Mouse (Mus musculus) limb, embryonic 15.5 days (tissue): ENCODE measurements around the gene Vamp2. TPM values are rescaled to one million over a fixed set of nuclear protein-coding genes. Genes with fewer than 3 reads are reported as not detected.

ENCODE experiments used
- ATAC-seq: fragments of 200-750 bp; cut with Nextera tagmentation; 2 replicates; pipeline ENCODE4 v1.8.0; 2017; ENCODE audit warnings: low read depth, moderate TSS enrichment; ENCODE audit not compliant: insufficient number of reproducible peaks, low FRiP score, low TSS enrichment
- H3K27ac ChIP-seq: fragments of 300-500 bp; sonication (generic); 2 replicates; pipeline ENCODE4 v1.5.1; 2015; ENCODE audit warnings: moderate library complexity, mild to moderate bottlenecking, inconsistent platforms
- H3K27me3 ChIP-seq: fragments of 300-500 bp; sonication (generic); 2 replicates; pipeline ENCODE4 v1.6.1; 2015; ENCODE audit warnings: inconsistent platforms
- H3K36me3 ChIP-seq: fragments of 300-500 bp; sonication (generic); 2 replicates; pipeline ENCODE4 v1.6.1; 2015; ENCODE audit warnings: inconsistent platforms
- H3K4me1 ChIP-seq: fragments of 300-500 bp; sonication (generic); 2 replicates; pipeline ENCODE4 v1.6.1; 2015; ENCODE audit warnings: inconsistent platforms
- H3K4me2 ChIP-seq: fragments of 300-500 bp; sonication (generic); 2 replicates; pipeline ENCODE4 v1.6.1; 2015; ENCODE audit warnings: mild to moderate bottlenecking, inconsistent platforms
- H3K4me3 ChIP-seq: fragments of 300-500 bp; sonication (generic); 2 replicates; pipeline ENCODE4 v1.5.1; 2015; ENCODE audit warnings: mild to moderate bottlenecking, inconsistent platforms
- H3K9ac ChIP-seq: fragments of 300-500 bp; sonication (generic); 2 replicates; pipeline ENCODE4 v1.6.1; 2015; ENCODE audit warnings: inconsistent platforms
- H3K9me3 ChIP-seq: fragments of 300-500 bp; sonication (generic); 2 replicates; pipeline ENCODE4 v1.6.1; 2016; ENCODE audit warnings: inconsistent platforms
- WGBS: fragments of 180-500 bp; shearing (Covaris S2); methylation state at CpG from one replicate; pipeline ENCODE4 v1.1.7; 2015; 5-methylcytosine and 5-hydroxymethylcytosine counted together
- polyA plus RNA-seq: library from polyadenylated mRNA; unstranded; fragments of >200 nt; fragmentation: Nextera tagmentation; extraction: Ambion mirVana; gene quantifications from 2 replicates; pipeline ENCODE4 v1.2.1, GENCODE M21; 2015

The Vamp2 gene
- polyA plus RNA-seq, 1 experiment from 2014 or later: 95.0 TPM

DNA sequence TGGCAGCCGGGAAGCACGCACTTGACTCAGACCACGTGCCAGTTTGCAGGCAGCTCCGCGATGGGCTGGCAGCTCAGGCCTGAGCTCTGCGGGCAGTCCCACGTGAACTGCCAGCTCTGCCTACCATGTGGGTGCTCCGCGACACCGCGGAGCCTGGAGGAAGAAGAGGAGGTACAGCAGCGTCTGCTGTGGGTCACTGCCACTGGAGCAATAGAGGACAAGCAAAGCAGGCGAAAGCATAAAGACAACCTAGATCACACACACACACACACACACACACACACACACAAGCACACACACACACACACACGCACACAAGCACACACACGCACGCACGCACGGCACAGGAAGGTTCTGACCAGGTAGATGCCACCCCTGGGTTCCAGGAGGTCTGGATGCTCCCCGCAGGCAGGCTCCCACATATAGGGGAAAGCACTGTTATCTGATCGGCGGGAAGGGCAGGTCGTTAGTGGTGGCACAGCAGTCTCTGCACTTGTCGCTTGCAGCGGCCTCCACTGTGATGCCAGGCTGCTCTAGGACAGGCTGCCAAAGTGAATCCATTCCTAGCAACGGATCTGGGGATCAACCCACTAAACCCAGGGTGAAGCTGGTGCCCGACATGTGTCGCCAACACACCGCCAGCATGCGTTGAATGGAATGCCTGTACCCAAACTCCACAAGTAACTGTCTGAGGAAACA, 22.0 kb upstream of the Vamp2 start:
- Histone ChIP-seq H3K9ac (peak overlapping the region; percentile 44; the same call in 1 of the 2 replicates), H3K36me3 (no peaks in the 10 kb centered on the region), H3K27ac (no peak overlapping the region), H3K9me3 (no peaks in the 10 kb centered on the region), H3K4me2 (peak overlapping the region; percentile 86), H3K27me3 (no peaks in the 10 kb centered on the region), H3K4me3 (peak overlapping the region; percentile 43), H3K4me1 (peaks cover 43% of the 10 kb centered on the region)
- WGBS: 3% methylated on average over 29 of the region's 29 CpGs
- ATAC-seq: no peak

DNA sequence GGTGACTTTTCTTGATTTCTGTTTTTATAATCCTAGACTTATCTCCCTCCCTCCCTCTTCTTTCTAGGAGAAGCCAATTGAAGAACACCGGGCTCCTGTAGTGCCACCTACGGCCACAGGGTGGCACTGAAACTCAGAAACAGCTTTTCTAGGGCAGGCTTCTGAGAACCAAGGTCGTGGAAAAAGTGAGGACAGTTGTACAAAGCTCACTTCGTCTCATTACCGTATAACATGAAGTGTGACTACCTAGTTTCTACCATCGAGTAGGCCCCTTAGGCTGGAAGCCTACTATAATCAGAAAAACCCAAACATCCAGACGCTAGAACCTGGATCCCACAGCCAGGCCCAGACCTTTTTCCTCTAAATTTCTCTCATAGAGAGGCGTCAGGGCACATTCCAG, 21.3 kb upstream of the Vamp2 start:
- Histone ChIP-seq H3K4me3 (peak overlapping the region; percentile 43), H3K4me1 (peaks cover 41% of the 10 kb centered on the region), H3K9ac (no peak overlapping the region), H3K4me2 (peak overlapping the region; percentile 86), H3K27ac (peak overlapping the region; percentile 30), H3K9me3 (no peaks in the 10 kb centered on the region), H3K36me3 (no peaks in the 10 kb centered on the region), H3K27me3 (no peaks in the 10 kb centered on the region)
- 9% methylated on average over 8 of the region's 8 CpGs for WGBS
- no peak for ATAC-seq

DNA sequence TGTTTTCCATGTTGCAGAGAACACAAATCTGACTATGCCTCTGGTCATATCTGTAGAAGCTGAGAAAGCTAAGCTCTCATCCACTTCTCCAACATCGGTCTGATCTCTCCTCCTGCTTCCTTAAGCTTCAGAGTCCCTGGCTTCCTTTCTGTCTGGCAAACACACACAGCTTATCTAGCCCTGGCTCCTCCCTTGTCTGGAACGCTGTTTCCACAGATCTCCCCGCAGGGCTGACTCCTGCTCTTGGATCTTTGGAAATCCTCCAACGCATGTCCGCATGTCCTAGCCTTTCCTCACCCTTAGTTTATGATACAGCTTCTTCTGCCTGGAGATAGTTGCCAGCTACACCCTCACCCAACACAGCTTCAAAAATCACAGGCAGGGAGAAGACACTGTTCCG, 20.7 kb upstream of the Vamp2 start:
- no peak overlapping the region for H3K9ac ChIP-seq
- H3K27ac ChIP-seq: peak overlapping the region; percentile 30
- no peak for ATAC-seq
- H3K4me2 ChIP-seq: no peak overlapping the region
- no peaks in the 10 kb centered on the region for H3K27me3 ChIP-seq
- H3K36me3 ChIP-seq: no peaks in the 10 kb centered on the region
- peaks cover 47% of the 10 kb centered on the region for H3K4me1 ChIP-seq
- H3K4me3 ChIP-seq: no peak overlapping the region
- WGBS: 49% methylated on average over 6 of the region's 6 CpGs
- no peaks in the 10 kb centered on the region for H3K9me3 ChIP-seq

DNA sequence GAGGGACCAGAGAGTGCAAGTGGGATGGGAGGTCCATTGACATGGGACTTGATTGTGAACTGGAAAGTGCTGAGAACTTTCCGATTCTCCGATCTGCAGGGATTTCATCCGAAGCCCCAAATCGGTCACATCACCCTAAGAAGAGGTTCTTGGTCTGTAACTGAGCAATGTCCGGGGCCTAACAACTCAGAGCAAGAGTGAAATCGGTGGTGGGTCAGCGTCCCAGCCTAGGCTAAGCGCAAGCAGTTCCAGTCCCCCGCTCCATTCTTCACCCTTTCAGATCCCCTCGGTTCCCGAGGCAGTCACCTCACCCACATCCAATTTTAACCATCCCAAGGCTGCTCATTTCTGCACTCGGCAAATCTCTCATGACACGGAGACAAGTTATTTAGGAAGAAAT, 18.2 kb upstream of the Vamp2 start:
- 2% methylated on average over 13 of the region's 13 CpGs for WGBS
- no peak for ATAC-seq
- H3K4me1 ChIP-seq: peaks cover 55% of the 10 kb centered on the region

DNA sequence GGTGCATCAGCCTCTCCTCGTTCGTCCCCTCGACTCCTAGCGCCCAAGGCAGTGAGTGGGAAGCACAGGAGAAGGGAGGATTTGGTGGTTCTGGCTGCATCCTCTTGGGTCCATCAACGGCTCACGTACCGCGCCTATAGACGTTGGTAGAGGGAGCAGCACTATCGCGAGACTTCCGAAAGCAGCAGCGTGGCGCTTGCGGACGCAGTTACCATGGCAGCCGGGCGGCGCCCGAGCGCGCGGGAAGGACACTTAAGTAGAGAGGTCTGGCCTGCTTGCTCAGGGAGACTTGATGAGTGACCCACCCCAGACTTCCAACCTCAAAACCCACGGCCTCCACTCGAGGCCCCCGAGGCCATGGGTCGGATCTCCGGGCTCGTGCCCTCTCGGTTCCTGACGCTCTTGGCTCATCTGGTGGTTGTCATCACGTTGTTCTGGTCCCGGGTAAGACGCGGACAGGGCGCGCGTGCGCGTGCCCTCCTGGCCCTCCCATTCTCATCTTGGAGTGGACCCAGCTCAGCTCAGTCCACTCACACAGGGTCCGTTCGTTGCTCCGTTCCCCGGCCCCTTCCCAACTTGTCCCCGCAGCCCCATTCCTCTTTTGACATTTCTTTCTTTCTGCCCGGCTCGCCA, 17.6 kb upstream of the Vamp2 start, which contains the start of gene Tmem107:
Tmem107 (plus strand) TSS at position 217 of the 633 bp plus-strand sequence.
- H3K9me3 ChIP-seq: no peaks in the 10 kb centered on the region
- peak within 1 kb of the TSS; percentile 61 for H3K4me3 ChIP-seq
- H3K4me2 ChIP-seq: peak within 1 kb of the TSS; percentile 72
- no peaks in the 10 kb centered on the region for H3K27me3 ChIP-seq
- WGBS: under 1% methylated on average over 47 of the region's 47 CpGs
- ATAC-seq: peak; percentile 84
- H3K27ac ChIP-seq: peak within 1 kb of the TSS; percentile 98
- peaks cover 55% of the 10 kb centered on the region for H3K4me1 ChIP-seq
- peak within 1 kb of the TSS; percentile 83 for H3K9ac ChIP-seq
- H3K36me3 ChIP-seq: no peaks in the 10 kb centered on the region

More for the DNA sequence above, 18.2 kb upstream of the Vamp2 start:
- H3K27ac ChIP-seq: peak overlapping the region; percentile 98
- no peaks in the 10 kb centered on the region for H3K27me3 ChIP-seq
- H3K9ac ChIP-seq: peak overlapping the region; percentile 83
- H3K4me3 ChIP-seq: peak overlapping the region; percentile 61
- no peaks in the 10 kb centered on the region for H3K36me3 ChIP-seq
- H3K9me3 ChIP-seq: no peaks in the 10 kb centered on the region
- H3K4me2 ChIP-seq: peak overlapping the region; percentile 72

DNA sequence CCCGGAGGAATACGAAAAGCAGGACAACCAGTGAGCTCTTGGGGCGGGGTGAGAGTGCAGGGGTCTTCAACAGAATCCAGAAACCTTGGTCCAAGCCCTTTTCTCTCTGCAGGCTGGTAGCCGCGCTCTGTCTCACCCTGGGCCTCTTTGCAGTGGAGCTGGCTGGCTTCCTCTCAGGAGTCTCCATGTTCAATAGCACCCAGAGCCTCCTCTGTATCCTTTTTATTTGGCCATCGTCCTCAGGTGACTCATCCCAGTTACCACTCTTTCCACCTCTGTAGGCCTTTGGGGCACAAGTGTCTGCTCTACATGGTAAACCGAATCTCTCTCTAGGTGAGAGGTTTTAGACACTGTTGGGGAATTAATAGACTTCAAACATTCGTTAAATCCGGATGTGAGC, 17.0 kb upstream of the Vamp2 start:
- no peak for ATAC-seq
- no peaks in the 10 kb centered on the region for H3K36me3 ChIP-seq
- H3K27me3 ChIP-seq: no peaks in the 10 kb centered on the region
- peak overlapping the region; percentile 83 for H3K9ac ChIP-seq
- peak overlapping the region; percentile 72 for H3K4me2 ChIP-seq
- peaks cover 49% of the 10 kb centered on the region for H3K4me1 ChIP-seq
- WGBS: 24% methylated on average over 9 of the region's 9 CpGs
- peak overlapping the region; percentile 61 for H3K4me3 ChIP-seq
- H3K27ac ChIP-seq: peak overlapping the region; percentile 98
- H3K9me3 ChIP-seq: no peaks in the 10 kb centered on the region

DNA sequence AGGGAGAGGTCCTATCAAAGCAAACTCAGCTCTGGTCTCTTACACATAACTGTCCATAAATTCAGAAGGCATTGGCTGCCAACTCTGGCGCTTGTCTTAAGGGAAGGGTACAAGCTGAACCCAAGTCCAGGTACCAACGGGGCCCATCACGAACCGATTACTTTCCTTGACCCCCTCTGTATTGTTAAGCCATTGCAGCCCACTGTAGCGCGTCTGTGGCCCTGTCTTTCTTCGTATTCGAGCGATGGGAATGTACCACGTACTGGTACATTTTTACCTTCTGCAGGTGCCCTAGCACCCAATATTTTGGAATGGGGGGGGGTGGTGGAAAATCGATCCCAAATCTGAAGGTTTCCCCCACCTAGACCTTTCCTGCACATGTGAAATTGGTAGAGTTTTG, 16.1 kb upstream of the Vamp2 start:
- 82% methylated on average over 11 of the region's 11 CpGs for WGBS
- Histone ChIP-seq H3K4me2 (peak overlapping the region; percentile 45), H3K9me3 (no peaks in the 10 kb centered on the region), H3K9ac (no peak overlapping the region), H3K27ac (peak overlapping the region; percentile 94), H3K36me3 (no peaks in the 10 kb centered on the region), H3K27me3 (no peaks in the 10 kb centered on the region), H3K4me1 (peaks cover 41% of the 10 kb centered on the region), H3K4me3 (no peak overlapping the region; the same call in 1 of the 2 replicates)
- ATAC-seq: no peak

DNA sequence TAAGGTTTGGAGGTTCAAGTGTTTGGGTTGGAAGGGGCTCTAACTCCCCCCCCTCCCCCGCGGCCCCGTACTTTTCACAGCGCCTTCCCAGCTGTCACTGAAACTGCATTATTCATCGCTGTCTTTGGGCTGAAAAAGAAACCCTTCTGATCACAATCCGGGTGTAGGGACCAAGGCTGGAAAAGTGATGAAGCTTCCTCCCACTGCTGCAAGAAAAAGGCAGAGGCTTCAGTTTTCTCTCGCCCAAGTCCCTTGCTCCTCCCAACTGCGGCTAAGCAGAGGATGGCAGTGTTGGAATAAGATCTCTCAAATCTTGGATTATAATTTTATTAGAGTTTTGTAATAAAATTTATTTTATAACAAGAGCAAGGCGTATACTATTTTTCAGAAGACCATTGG, 15.6 kb upstream of the Vamp2 start:
- no peaks in the 10 kb centered on the region for H3K27me3 ChIP-seq
- H3K4me1 ChIP-seq: peaks cover 37% of the 10 kb centered on the region
- 0 out of 2 replicates have a peak overlapping the region, but pooled peaks have one; percentile 29 for H3K9ac ChIP-seq
- 9% methylated on average over 9 of the region's 9 CpGs for WGBS
- peak overlapping the region; percentile 25 for H3K4me3 ChIP-seq
- ATAC-seq: no peak
- peak overlapping the region; percentile 45 for H3K4me2 ChIP-seq
- peak overlapping the region; percentile 94 for H3K27ac ChIP-seq
- H3K36me3 ChIP-seq: no peaks in the 10 kb centered on the region
- no peaks in the 10 kb centered on the region for H3K9me3 ChIP-seq

DNA sequence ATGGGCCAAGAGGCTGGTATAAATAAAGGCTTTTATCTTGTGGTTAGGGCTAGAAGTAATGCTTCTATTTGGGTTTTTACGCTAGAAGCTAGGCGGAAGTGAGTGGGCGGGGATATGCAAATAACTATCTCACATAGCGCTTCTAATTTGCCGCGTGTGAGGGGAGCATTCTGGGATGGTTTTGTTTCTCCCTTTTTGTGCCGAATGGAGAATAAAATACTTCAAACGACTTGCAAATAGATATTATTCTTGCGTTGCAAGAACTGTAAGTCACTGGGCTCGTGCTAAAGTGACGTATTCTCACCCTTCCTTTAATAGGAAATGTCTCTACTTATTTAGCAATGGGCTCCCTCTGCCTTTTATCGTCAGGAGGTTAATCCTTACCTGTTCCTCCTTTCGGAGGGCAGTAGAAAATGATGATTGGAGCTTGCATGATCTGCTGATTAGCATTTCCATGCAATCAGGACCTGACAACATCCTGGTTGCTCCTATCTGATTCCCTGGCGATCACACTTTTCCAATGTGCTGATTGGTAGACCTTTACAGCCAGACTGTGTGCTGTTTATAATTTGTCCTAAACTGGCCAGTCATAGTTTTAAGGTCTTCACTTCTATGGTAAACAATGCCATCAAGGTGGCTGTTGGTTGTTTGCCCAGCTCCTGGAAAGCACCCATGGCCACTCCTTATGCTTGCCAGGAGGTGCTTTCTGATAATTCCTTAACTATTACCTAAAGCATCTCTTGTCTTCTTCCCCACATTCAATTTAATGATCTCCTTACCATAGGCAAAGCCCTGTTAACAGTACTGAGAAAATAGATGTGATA, 15.0 kb upstream of the Vamp2 start:
- WGBS: under 1% methylated on average over 14 of the region's 14 CpGs

DNA sequence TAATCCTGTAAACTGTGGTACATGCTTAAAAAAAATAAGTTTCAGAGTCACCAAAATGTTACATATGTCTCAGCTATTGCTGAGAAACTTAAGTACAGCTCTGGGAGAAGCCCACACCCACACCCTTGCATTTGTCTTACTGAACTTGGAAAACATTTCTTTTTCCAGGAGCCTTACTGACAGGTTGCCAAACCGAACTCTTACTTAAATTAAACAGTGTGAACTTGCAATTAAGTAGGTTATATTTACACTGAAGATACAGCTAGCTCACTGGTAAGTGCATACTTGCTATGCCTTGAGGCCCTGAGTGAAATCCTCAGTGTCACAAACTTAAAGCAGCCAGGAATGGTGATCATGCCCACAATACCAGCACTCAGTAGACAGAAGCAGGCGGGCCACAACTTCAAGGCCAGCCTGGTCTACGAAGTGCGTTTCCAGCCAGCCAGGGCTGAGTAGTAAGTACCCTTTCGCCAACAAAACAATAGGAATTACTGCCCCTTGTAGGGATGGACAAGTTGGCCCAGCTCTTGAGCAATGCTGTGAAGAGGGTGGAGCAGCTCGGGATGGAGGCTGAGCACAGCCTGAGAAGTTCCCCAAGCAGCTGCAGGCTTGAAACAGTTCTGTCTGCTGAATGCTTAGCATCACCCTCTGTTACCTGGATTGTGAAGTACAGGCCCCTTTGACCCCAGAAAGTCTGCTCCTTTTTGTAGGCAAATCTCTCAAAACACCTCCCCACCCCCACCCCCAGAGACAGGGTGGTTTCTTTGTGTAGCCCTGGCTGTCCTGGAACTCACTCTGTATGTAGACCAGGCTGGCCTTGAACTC, 14.1 kb upstream of the Vamp2 start:
- Histone ChIP-seq H3K4me3 (no peak overlapping the region), H3K4me2 (no peak overlapping the region), H3K9ac (no peak overlapping the region), H3K36me3 (no peaks in the 10 kb centered on the region), H3K27ac (peak overlapping the region; percentile 94), H3K4me1 (peaks cover 40% of the 10 kb centered on the region), H3K27me3 (no peaks in the 10 kb centered on the region), H3K9me3 (no peaks in the 10 kb centered on the region)
- no peak for ATAC-seq
- 38% methylated on average over 6 of the region's 6 CpGs for WGBS

More for the DNA sequence above, 15.0 kb upstream of the Vamp2 start:
- no peaks in the 10 kb centered on the region for H3K27me3 ChIP-seq
- H3K4me3 ChIP-seq: peak overlapping the region; percentile 25
- peak overlapping the region; percentile 94 for H3K27ac ChIP-seq
- peak; percentile 56; the same call in 1 of the 2 replicates for ATAC-seq
- 0 out of 2 replicates have a peak overlapping the region, but pooled peaks have one; percentile 29 for H3K9ac ChIP-seq
- no peaks in the 10 kb centered on the region for H3K36me3 ChIP-seq
- peaks cover 36% of the 10 kb centered on the region for H3K4me1 ChIP-seq
- peak overlapping the region; percentile 45 for H3K4me2 ChIP-seq
- no peaks in the 10 kb centered on the region for H3K9me3 ChIP-seq

DNA sequence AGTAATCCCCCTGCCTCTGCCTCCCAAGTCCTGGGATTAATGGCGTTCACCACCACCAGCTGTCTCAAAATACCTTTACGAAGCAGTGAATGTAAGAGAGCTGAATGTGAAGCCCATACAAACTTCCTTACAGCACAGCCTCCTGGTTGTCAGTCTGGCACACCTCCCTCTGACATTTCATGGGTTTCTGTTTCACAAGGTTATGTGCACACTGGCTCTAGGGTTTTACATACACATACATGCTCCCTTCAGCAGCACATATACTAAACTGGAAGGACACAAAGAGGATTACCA, 13.6 kb upstream of the Vamp2 start:
- Histone ChIP-seq H3K9me3 (no peaks in the 10 kb centered on the region), H3K36me3 (no peaks in the 10 kb centered on the region), H3K4me3 (no peak overlapping the region), H3K9ac (no peak overlapping the region), H3K4me1 (peaks cover 39% of the 10 kb centered on the region), H3K27me3 (no peaks in the 10 kb centered on the region), H3K4me2 (no peak overlapping the region), H3K27ac (peak overlapping the region; percentile 94)
- no peak for ATAC-seq
- WGBS: 46% methylated on average over 2 of the region's 2 CpGs
